ENCODE assay signal across 9 mouse cellular contexts in the genomic region with DNA sequence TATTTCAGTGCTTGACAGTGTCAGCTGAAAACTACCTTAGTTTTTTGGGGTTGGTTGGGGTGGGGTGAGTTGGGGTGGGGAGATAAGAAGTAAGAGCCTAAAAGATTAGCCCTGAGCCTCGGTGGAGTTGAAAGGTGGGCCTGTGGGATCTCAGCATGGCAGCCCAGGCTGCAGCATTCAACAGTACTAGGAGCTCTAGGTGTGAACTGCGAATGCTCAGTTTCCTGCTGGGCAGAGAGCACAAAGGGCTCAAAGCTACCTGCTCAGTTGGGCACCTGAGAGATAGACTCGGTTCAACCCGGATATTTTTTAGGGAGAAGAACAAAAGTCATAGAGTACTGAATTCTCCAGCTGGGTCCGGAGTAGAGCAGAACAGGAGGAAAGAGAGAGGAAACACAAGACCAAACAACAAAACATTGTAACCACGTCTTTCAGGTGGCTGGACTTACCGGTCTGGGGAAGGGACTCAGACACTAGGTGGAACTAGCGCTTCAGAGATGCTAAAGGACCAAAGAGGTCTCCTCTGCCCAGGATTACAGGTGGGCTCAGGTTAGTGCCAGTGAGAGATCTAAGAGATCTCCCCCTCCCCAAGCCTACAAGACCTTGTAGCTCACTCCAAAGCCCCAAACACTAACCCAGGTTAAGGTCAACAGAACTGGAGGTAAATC. TPM values are rescaled to one million over a fixed set of nuclear protein-coding genes. Genes with fewer than 3 reads are reported as not detected.
DNase-seq lines count a peak whose midpoint lies in the region; ATAC-seq and TF ChIP-seq lines count a peak whose summit lies in the region.
"Had no signal": no experiment of that assay in that cellular context is flagged by ENCODE, and none has a peak within 500 bp of the region (broad histone marks: within the 10 kb centered on the region; RNA-seq: fewer than 3 reads in every experiment).

No protein-coding gene starts in this region.

- no peak for TF ChIP-seq CTCF in brain, embryonic 14.5 days (IDR thresholded peaks at IDR 0.05; ENCODE audit: borderline replicate concordance, extremely low read depth, insufficient read depth, insufficient read length)

- no peaks in the 10 kb centered on the region for H3K27me3 ChIP-seq in heart, embryonic 15.5 days
- peaks cover 5% of the 10 kb centered on the region; the same call in 1 of the 2 replicates for H3K27me3 ChIP-seq in forebrain, embryonic 13.5 days
- no peaks in the 10 kb centered on the region for H3K27me3 ChIP-seq in midbrain, embryonic 11.5 days (ENCODE audit: control insufficient read depth, insufficient read depth, low read length)

- peak overlapping the region; percentile 4; the same call in 1 of the 2 replicates for H3K27ac ChIP-seq in heart, embryonic 15.5 days
- no peak overlapping the region for H3K27ac ChIP-seq in forebrain, embryonic 13.5 days
- H3K27ac ChIP-seq in midbrain, embryonic 11.5 days (ENCODE audit: low read depth, low read length), result no peak overlapping the region
- H3K27ac ChIP-seq: liver, embryonic 13.5 days had no signal

- H3K4me2 ChIP-seq in heart, embryonic 15.5 days, result peak overlapping the region; percentile 75
- peak overlapping the region; percentile 85 for H3K4me2 ChIP-seq in forebrain, embryonic 13.5 days
- H3K4me2 ChIP-seq in midbrain, embryonic 11.5 days, result peak overlapping the region; percentile 74

- H3K9me3 ChIP-seq in heart, embryonic 15.5 days (replicated peaks), result no peaks in the 10 kb centered on the region
- no peaks in the 10 kb centered on the region for H3K9me3 ChIP-seq in forebrain, embryonic 13.5 days (replicated peaks)
- H3K9me3 ChIP-seq in midbrain, embryonic 11.5 days (ENCODE audit: control insufficient read depth, low read length), result no peaks in the 10 kb centered on the region
- H3K9me3 ChIP-seq: liver, embryonic 13.5 days had no signal

- no peak for DNase-seq in heart, postnatal 25 days (ENCODE audit: low spot score)
- DNase-seq in brain, embryonic 14.5 days (ENCODE audit: low read depth), result peak; percentile 35
- peak; percentile 72 for DNase-seq in midbrain, embryonic 11.5 days (ENCODE audit: low spot score, missing footprints)
- no peak for DNase-seq in spleen, postnatal 4 days (ENCODE audit: low spot score in 2 of 2)
- no peak for DNase-seq in spleen, postnatal 10 days (ENCODE audit: low spot score in 2 of 2)
- DNase-seq in ovary, postnatal 36 days (ENCODE audit: low spot score), result no peak
- DNase-seq: liver, embryonic 13.5 days had no signal

- intact Hi-C loops in heart, postnatal 25 days (cut with DNase I), result loop anchor here (10.0 kb wide), 1 partner anchor 308 kb away; no protein-coding TSS in a partner anchor

- H3K9ac ChIP-seq in heart, embryonic 15.5 days, result peak overlapping the region; percentile 62
- no peak overlapping the region; the same call in 1 of the 2 replicates for H3K9ac ChIP-seq in forebrain, embryonic 13.5 days
- H3K9ac ChIP-seq in midbrain, embryonic 11.5 days (ENCODE audit: low read length), result no peak overlapping the region
- H3K9ac ChIP-seq: liver, embryonic 13.5 days had no signal

- WGBS in heart, embryonic 15.5 days, result 8% methylated on average over 8 of the region's 8 CpGs
- WGBS in forebrain, embryonic 13.5 days, result 10% methylated on average over 8 of the region's 8 CpGs
- WGBS in midbrain, embryonic 11.5 days, result 9% methylated on average over 8 of the region's 8 CpGs

- TF ChIP-seq POLR2A in brain, embryonic 14.5 days (IDR thresholded peaks at IDR 0.05; ENCODE audit: borderline replicate concordance, extremely low read depth, insufficient read depth, insufficient read length, poor library complexity, severe bottlenecking), result no peak

- H3K4me1 ChIP-seq in heart, embryonic 15.5 days (replicated peaks), result peaks cover 4% of the 10 kb centered on the region; the same call in 1 of the 2 replicates
- peaks cover 5% of the 10 kb centered on the region; the same call in 1 of the 2 replicates for H3K4me1 ChIP-seq in forebrain, embryonic 13.5 days
- H3K4me1 ChIP-seq in midbrain, embryonic 11.5 days (ENCODE audit: control insufficient read depth, insufficient read depth, low read length), result no peaks in the 10 kb centered on the region
- H3K4me1 ChIP-seq: liver, embryonic 13.5 days had no signal

- ATAC-seq in heart, embryonic 15.5 days (replicated peaks; ENCODE audit: insufficient number of reproducible peaks, insufficient read depth, low FRiP score, low read depth), result no peak
- ATAC-seq in forebrain, embryonic 13.5 days, result no peak
- no peak for ATAC-seq in midbrain, embryonic 11.5 days (ENCODE audit: low FRiP score)

- H3K36me3 ChIP-seq in heart, embryonic 15.5 days, result no peaks in the 10 kb centered on the region
- H3K36me3 ChIP-seq in forebrain, embryonic 13.5 days (ENCODE audit: poor library complexity, severe bottlenecking), result no peaks in the 10 kb centered on the region
- no peaks in the 10 kb centered on the region for H3K36me3 ChIP-seq in midbrain, embryonic 11.5 days (ENCODE audit: control insufficient read depth, insufficient read depth, low read length)
- H3K36me3 ChIP-seq: liver, embryonic 13.5 days had no signal

- peak overlapping the region; percentile 65 for H3K4me3 ChIP-seq in heart, embryonic 15.5 days
- peak overlapping the region; percentile 46 for H3K4me3 ChIP-seq in forebrain, embryonic 13.5 days
- no peak overlapping the region; the same call in 1 of the 2 replicates for H3K4me3 ChIP-seq in midbrain, embryonic 11.5 days (ENCODE audit: low read depth, low read length)

RNA-seq across cellular contexts. Expression of gene Sphkap, which starts 1.0 kb away (rescaled TPM):
- 8.5 and 8.9 TPM in 2 replicates for polyA plus RNA-seq in heart, embryonic 15.5 days (2015; fragmentation: Nextera tagmentation; extraction: Ambion mirVana)
- 1 to 10 TPM in 1 of 2 experiments, under 1 TPM in 1; 0.60 to 1.8 TPM for total RNA-seq in heart, postnatal 25 days (2021)
- polyA plus RNA-seq in brain, embryonic 14.5 days (2012; rRNA removed), result 7.1 and 10.9 TPM in 2 replicates
- polyA plus RNA-seq in forebrain, embryonic 13.5 days (2015; fragmentation: Nextera tagmentation; extraction: Ambion mirVana), result 5.1 and 5.7 TPM in 2 replicates
- 0.98 and 1.0 TPM in 2 replicates for polyA plus RNA-seq in midbrain, embryonic 11.5 days (2014; fragmentation: Nextera tagmentation; extraction: Ambion mirVana)

Comparison
In these comparisons a context has a peak if more than half of its experiments do, and no peak if none do; other contexts are left out.
1. DNase-seq: peak in brain, embryonic 14.5 days (single experiment) and midbrain, embryonic 11.5 days (single experiment); none in heart, postnatal 25 days (single experiment), spleen, postnatal 4 days (0 of 2), spleen, postnatal 10 days (0 of 2) and ovary, postnatal 36 days (single experiment).
2. Peak in every context shown above with its lines, with median percentiles within 50 percentile points of each other: H3K4me2 ChIP-seq.